Mouse (Mus musculus) thymus, postnatal 14 days (tissue): Measurements from ENCODE around the gene Cluh.

Experiments used
- DNase-seq: peaks from one replicate; pipeline ENCODE4 v3.0.0; 2021

Cluh gene

DNA sequence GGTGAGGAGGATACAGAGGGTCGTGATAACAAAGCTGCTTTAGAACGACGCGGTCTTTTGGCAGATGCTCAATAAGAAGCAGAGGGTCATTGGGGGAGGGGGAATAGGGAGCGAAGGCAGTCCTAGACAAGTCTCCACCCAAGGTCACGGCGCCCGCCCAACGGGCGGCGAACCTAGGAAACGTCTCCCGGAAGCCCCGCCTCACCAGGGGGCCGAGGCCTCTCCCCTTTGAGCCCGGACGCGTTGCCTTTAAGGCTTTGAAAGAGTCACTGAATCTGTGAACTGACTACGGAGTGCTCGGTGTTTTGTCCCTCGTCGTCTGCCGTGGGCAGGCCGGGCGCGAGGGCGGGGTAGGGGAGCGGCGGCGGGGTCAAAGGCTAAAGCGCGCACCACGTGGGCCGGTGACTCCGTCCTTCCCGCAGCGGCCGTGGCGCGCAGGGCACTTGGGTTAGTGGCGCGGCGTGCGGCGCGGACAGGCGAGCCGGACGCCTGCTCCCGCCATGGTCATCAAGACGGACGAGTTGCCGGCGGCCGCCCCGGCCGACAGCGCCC, at the start of gene Cluh:
TSS of gene Cluh (plus strand) at position 401 of the 552 bp plus-strand sequence.
- DNase-seq, result peak; percentile 98

DNA sequence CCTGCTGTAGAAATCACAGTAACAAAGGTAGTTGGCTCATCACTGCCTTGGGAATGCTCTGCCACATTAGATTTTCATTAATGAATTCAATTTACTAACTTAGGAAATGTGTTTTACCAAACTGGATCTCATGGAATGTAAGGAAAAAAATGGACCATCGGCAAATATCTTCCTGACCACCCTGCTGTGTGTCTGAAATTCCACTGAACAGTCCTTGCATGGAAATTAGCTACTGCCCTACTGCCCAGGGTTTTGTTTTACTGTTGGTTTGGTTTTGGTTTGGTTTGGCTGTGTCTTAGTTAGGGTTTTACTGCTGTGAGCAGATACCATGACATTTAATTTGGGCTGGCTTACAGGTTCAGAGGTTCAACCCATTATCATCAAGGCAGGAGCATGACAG, 47.0 kb upstream of the Cluh start:
- DNase-seq, result no peak

- no peak for DNase-seq
These were observed 39.2 kb upstream of the Cluh start for GRCm38 (mm10) chr11:74610068-74610467.

DNA sequence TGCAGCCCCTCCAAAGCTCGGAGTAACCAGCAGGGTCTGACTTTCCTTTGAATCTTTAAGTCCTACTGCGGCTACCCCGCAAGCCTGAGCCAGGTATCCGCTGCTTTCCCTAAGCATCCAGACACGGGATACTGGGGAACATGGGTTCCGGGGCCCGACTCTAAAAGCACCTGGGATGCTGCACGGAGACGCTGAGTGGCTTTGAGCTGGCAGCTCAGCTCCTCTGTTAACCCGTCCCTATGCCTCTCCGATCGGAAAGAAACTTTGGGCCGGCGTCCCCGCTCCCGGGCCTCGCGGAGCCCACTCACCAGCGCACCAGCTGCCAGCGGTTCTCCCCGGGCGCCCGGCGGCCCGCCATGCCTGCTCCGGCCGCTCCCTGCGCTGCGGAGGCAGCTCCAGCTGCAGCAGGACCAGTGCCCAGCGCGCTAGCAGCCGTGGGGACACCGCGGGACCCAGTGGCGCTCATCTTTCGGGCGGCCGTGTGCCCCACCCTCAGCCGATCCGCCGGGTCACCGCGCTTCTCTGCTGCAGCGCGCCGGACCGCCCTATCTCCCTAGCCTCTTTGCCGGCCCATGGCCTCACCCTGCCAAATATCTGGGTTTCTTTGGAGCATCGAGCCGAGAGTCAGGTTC, 38.6 kb upstream of the Cluh start, which contains the start of gene Rap1gap2:
TSS of gene Rap1gap2 (minus strand) at position 371 of the 632 bp plus-strand sequence.
- no peak for DNase-seq

DNA sequence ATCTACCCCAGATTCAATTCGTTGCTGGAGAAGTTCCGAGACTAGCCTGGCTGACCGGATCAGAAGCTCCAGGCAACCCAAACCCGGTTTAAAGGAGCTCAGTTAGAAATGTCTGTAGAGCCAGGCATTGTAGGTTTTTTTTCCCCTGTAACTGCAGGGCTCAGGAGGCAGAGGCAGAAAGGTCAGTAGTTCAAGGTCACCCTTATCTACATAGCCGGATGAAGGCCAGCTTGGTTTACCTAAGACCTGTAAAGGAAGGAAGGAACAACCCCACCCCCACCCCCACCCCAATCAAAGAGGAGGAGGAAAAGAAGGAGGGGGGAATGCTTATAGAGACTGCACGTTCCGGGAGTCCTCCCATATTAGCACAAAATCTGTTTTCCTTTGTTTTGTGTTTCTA, 37.9 kb upstream of the Cluh start:
- DNase-seq, result no peak

- DNase-seq, result no peak
These were observed 35.9 kb upstream of the Cluh start for GRCm38 (mm10) chr11:74613428-74613827.

GRCm38 (mm10) chr11:74615571-74615970, 33.7 kb upstream of the Cluh start:
- DNase-seq, result no peak

DNA sequence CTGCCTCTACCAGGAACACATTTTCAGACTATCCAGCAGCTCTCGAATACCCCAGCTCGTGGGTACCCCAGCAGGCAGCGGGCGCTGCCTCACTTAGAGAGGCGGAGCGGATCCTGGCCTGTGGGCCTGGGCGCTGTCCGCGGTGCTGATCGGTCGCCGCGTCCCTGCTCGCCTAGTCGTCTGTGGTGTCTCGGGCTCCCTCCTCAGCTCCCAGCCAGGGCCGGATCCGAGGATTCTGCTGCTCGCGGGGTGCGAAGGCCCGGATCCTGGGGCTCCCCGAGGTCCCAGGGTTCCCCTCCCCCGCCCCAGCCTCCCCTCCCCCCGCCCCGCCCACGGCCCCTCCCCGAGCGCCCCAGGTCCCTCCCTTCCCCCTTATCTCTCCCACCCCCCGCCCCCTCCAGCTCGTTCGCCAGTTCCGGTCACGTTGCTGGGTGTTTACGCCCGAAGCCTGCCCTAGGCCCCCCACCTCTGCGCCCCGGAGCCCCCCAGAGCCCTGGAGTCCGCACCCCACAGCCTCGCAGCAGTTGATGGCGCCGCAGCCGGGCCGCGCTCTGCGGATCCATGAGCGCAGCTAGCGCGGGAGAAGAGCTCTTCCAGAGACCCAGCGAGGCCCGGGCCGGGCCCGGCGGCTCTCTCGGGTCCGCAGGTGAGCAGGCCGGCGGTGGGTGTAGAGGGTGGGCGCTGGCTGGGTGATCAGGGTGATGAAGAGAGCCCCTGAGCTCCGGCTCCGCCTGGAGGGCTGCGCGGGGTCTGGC, 29.9 kb upstream of the Cluh start, which contains the start of gene Ccdc92b:
TSS of gene Ccdc92b (plus strand) at position 405 of the 755 bp plus-strand sequence.
- DNase-seq, result peak; percentile 86

DNA sequence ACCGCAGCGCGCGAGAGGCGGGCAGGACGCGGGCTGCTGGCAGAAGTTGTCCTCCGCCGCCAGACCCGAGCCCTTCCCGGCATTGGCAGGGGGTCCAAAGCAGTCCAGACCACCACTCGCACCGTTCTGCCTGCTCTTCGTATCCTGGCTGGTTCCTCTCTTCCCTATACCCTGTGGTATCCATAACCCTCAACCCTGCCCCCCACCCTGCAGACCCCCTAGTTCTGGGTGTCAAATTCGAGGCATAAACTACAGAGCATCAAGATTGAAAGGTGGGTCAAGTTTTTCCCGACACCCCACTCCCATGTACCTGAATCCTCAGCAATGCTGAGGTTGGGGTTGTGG, 29.4 kb upstream of the Cluh start:
- DNase-seq, result no peak

DNA sequence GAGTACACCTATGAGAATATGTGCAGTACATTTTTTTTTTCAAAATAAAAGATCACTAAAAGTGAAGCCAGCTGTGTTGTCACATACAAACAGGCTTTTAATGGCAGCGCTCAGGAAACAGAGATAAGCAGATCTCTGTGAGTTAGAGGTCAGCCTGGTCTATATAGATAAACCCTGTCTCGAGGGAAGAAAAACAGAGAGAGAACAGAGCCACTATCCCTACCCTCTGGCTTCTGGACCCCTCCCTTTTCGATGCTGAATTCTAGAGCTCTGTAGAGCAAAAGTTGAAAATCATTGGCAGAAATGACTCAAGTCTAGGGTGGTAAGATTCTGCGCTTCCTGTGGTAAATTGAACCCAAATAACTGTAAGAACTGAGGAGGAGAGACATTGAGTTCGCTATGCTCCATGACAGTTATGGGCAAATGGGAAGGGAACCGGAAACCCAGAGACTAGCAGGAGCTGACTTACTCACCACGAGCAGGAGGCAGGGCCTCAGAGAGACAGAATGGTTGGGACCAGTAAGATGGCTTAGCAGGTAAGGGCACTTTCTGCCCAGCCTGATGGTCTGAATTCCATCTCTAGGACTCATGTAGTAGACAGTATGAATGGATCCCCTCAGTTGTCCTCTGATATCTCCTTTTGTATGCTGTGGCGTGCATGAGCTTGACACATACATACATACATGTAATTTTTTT, 27.2 kb upstream of the Cluh start:
- DNase-seq, result no peak

DNA sequence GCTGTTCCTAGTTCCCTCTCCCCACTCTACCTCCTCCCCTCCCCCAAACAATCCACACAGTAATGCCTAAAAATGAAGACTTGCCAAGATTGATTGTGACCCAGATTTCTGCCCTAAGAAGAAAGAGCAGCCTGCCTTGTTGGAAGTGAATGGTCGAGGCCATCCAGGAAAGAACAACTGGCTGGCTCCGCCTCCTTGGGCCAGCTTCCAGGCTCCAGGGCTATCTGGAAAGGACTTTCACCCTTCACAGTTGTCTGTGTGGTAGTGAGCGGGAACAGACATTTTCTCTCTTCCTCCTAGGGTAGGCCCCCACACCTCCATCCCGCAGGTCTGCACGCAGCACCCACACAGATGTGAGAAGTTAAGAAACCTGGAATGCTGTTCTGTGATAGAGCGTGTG, 25.6 kb upstream of the Cluh start:
- no peak for DNase-seq

DNA sequence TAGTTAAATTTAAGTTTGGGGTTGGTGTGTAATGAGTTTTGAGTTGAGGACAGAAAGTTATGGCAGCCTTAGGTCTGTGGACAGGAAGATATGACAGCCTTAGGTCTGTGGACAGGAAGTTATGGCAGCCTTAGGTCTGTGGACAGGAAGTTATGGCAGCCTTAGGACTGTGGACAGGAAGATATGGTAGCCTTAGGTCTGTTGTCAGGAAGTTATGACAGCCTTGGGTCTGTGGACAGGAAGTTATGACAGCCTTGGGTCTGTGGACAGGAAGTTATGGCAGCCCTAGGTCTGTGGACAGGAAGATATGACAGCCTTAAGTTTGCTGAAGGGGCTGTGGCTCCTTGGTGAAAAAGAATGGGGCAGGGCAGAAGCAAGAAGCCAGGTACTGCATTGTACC, 24.0 kb upstream of the Cluh start:
- DNase-seq, result no peak

DNA sequence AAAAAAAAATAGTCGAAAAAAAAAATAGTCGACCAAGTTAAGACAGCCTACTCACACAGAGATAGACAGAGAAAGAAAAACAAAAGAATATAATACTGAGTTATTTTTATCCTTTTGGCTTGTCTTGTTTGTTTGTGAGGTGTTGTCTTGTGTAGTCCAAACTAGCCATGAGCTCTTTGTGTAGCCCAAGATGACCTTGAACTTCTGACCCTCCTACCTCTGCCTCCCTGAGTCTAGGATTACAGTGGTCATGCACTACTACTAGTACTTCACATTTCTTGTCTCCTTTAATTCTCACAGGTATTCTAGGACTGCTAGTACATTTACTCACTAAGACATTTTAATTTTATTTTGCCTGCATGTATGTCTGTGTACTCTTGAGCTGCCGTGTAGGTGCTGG, 21.8 kb upstream of the Cluh start:
- no peak for DNase-seq

- no peak for DNase-seq
These were observed 17.2 kb upstream of the Cluh start for GRCm38 (mm10) chr11:74631880-74632789.

GRCm38 (mm10) chr11:74634490-74635275, 14.6 kb upstream of the Cluh start:
- DNase-seq, result peak; percentile 69

DNA sequence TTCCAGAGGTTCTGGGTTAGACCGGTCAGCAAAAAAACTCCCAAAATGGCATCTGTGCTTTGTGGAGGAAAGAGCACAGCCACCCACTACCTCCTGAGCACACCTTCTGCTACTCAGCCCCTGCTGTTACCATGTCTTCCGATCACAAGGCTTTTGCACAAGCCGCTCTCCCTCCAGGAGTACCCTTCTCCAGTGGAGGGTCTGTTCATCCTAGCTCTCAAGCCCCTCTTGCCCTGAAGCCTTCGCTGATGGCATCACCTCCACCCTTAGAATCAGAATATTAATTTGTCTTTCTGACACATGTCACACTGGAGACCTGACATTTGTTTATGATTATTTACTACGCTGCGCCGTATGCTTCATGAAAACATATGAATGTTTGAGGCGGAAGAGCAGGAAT, 11.8 kb upstream of the Cluh start:
- DNase-seq, result no peak

- DNase-seq, result peak; percentile 76
These were observed 11.1 kb upstream of the Cluh start for GRCm38 (mm10) chr11:74637971-74638790.

GRCm38 (mm10) chr11:74638791-74639411, 10.4 kb upstream of the Cluh start:
- no peak for DNase-seq

- no peak for DNase-seq
These were observed 9.7 kb upstream of the Cluh start for GRCm38 (mm10) chr11:74639628-74640027.

DNA sequence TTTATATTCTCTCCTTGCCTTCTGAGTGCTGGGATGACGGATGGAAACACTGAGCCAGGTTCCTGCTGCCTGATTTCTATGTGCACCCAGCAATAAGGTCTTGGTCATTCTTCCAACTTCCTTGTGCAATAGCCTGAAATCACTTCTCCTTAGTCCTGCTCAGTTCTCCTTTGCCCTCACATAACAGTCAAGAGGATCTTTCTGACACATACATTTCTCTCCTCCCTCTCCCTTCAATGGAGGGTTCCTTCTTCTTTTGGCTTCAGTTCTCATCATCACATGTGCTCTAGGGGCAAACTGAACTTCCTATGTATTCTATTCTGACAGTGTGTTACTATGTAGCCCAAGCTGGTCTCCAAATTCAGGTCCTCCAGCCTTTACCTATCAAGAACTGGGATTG, 1.3 kb upstream of the Cluh start:
- DNase-seq, result no peak
